Mouse (Mus musculus): ENCODE results near the gene Olfr1357.

- TF ChIP-seq CTCF (IDR thresholded peaks at IDR 0.05; ENCODE audit: low read depth, low read length) (no peak), GATA1 (IDR thresholded peaks at IDR 0.05; ENCODE audit: borderline replicate concordance, low read length) (no peak), POLR2AphosphoS5 (IDR thresholded peaks at IDR 0.05; ENCODE audit: insufficient replicate concordance, low read depth, low read length) (no peak), TAL1 (conservative IDR thresholded peaks at IDR 0.05; ENCODE audit: low read depth, low read length) (no peak)
Observed at GRCm38 (mm10) chr10:78583347-78583746, 34.5 kb downstream of the Olfr1357 start.

All from G1E (cell line).